Mouse (Mus musculus): ENCODE measurements at regions not wholly inside any gene's neighbourhood (a gene's known extent, or its start where the extent isn't known, plus 50 kb on each side); places are given as distances from the start of the nearest gene placed in this dataset.
"Not testable (repeated sequence)": the region's sequence is repeated elsewhere in the genome, so short reads cannot be mapped to it uniquely, and the experiment has no call there.

DNA sequence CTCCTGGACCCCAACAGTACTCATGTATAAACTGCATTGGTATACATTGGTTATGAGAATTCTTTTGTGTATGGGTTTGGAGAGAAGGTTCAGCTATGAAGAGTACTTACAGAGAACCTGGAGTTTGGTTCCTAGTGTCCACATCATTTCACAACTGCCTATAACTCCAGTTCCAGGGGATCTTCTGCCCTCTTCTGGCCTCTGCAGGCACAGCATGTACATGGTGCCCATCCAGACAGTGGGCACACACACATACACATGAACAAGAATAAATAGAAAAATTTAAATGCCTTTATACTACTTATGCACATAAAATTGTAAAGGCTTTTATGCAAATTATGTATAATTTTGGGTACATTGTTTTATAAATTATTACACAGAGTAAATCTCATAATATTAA is 59.9 kb upstream of the Spon1 start:
- no peak for DNase-seq

DNA sequence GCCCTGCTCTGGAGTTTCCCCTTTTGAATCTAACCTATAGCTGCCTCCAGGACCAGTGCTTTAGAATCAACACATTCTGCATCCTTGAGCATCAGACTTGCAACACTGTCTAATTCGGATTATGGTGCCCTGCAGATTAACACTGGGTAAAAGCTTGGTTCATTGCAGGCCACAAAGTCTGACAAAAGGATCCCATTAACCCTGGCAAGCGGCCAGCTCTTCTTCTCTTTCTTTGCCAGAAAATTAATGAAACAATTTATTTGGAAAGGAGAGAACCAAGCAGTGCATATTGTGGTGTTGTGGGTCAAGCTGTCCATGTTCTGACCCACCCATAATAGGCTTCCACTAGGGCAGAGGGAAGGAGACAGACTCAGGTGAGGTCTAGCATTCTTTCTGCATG is 58.2 kb upstream of the Spon1 start:
- DNase-seq = peak; percentile 63

GRCm38 (mm10) chr7:113710541-113711270 is 55.1 kb upstream of the Spon1 start:
- peak; percentile 67 for DNase-seq

DNA sequence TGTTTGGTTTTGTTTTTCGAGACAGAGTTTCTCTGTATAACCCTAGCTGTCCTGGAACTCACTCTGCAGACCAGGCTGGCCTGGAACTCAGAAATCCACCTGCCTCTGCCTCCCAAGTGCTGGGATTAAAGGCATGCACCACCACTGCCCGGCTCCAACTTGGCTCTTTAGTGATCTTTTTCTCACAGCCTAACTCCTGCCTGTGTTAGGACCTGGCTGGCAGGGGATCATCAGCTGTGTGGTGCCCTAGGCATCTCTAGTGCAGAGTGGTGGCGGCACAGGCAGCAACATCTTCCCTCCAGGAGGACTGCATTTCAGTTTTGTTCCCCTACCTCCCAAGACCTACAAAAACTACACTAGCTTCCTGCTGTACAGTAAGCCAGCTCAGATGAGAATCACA is 54.4 kb upstream of the Spon1 start:
- not testable (repeated sequence) for DNase-seq

Measured in retina, postnatal 1 day (tissue).